Mouse (Mus musculus) olfactory bulb, adult 2 months (tissue): ENCODE measurements around the gene Hist1h2ag.

Experiments used
- CTCF ChIP-seq: fragments of 200-500 bp; IDR thresholded peaks from 2 replicates; pipeline ENCODE4 v1.5.1; 2012; ENCODE audit warnings: low read depth, mild to moderate bottlenecking, low read length, moderate library complexity; ENCODE audit not compliant: insufficient read depth
- POLR2A ChIP-seq: fragments of 200-500 bp; IDR thresholded peaks from 2 replicates; pipeline ENCODE4 v1.6.1; 2012; ENCODE audit warnings: mild to moderate bottlenecking, low read depth, low read length, moderate library complexity; ENCODE audit not compliant: insufficient read depth

- TF ChIP-seq POLR2A (no peak), CTCF (no peak)
Measured at GRCm38 (mm10) chr13:22009642-22010041, 33.1 kb downstream of the Hist1h2ag start, which contains the start of gene Prss16.
